In the genomic region with DNA sequence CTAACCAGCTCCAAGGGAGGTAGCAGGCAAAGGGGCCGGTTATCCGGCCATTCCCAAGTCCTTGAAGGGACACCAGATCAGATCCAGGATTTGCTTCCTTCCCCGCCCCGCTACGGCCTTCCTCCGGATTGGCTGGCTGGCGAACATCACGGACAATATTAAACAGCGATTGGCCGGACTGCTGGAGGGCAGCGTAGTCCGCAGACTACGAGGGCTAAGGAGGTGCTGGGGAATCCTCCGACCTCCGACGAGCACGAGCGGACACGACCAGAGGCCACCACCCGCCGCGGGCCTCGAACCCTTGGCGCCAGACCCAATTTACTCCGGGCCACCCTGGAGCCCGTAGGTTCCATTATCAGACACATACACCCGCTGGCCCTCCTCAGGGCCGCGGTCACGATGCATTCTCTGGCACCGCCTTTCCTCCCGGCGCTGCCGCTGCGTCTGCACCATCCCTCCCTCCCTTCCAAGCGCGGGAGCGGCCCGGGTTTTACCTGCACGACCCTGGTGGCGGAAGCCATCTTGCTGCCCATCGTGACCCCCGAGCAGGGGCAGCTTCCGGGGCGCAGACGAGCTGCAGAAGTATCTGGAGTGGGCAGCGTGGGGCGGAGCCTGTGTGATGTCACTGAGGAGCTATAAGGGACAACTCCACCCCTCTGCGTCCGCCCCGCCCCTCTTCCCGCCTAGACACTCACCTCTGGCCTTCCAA, we compare ENCODE assay signal across 8 mouse cellular contexts. TPM values are rescaled to one million over a fixed set of nuclear protein-coding genes. Genes with fewer than 3 reads are reported as not detected.
A peak's percentile ranks its signal among the peaks of the same experiment; 100 is the strongest.
DNase-seq lines count a peak whose midpoint lies in the region; ATAC-seq and TF ChIP-seq lines count a peak whose summit lies in the region.

A gene (minus strand): TSS at position 624 of the 709 bp plus-strand sequence.

- no peaks in the 10 kb centered on the region for H3K36me3 ChIP-seq in ES-E14 (ENCODE audit: control insufficient read depth, insufficient read depth, low read length, poor library complexity, severe bottlenecking)
- H3K36me3 ChIP-seq in forebrain, embryonic 16.5 days (ENCODE audit: control insufficient read depth, insufficient read depth), result no peaks in the 10 kb centered on the region
- H3K36me3 ChIP-seq in lung, embryonic 14.5 days (ENCODE audit: insufficient read depth), result no peaks in the 10 kb centered on the region
- 0 out of 2 replicates have a peak, but pooled peaks cover under 1% of the 10 kb centered on the region for H3K36me3 ChIP-seq in thymus, adult 2 months (ENCODE audit: control insufficient read depth, insufficient read depth, low read length)

- DNase-seq in ES-E14 (ENCODE audit: low read depth, low spot score), result peak; percentile 95
- DNase-seq in cerebellum, adult 11-12 months, result peak; percentile 98
- DNase-seq in heart, postnatal 36 days, result peak; percentile 91 to 92
- peak; percentile 86 to 92 for DNase-seq in layer of hippocampus, adult 2 months (ENCODE audit: low spot score in 2 of 2)
- peak; percentile 96 for DNase-seq in lung, embryonic 14.5 days
- DNase-seq in thymus, adult 2 months, result peak; percentile 95

- TF ChIP-seq POLR2A in olfactory bulb, adult 2 months (IDR thresholded peaks at IDR 0.05; ENCODE audit: insufficient read depth, low read depth, low read length), result peak; percentile 62; the same call in 1 of the 2 replicates
- peak; percentile 44; the same call in 1 of the 2 replicates for TF ChIP-seq POLR2A in thymus, adult 2 months (IDR thresholded peaks at IDR 0.05; ENCODE audit: control insufficient read depth, extremely low read depth, insufficient read depth, low read length, poor library complexity)

- peak within 1 kb of the TSS; percentile 78 to 90 for H3K4me3 ChIP-seq in ES-E14 (ENCODE audit: insufficient read depth in 1 of 2, low read depth in 1 of 2, low read length in 2 of 2, poor library complexity in 1 of 2, severe bottlenecking in 1 of 2)
- peak within 1 kb of the TSS; percentile 60 for H3K4me3 ChIP-seq in forebrain, embryonic 16.5 days (replicated peaks; ENCODE audit: low read length)
- peak within 1 kb of the TSS; percentile 73 for H3K4me3 ChIP-seq in layer of hippocampus, adult 2 months
- H3K4me3 ChIP-seq in lung, embryonic 14.5 days (ENCODE audit: low read depth, low read length), result peak within 1 kb of the TSS; percentile 82
- peak within 1 kb of the TSS; percentile 81 for H3K4me3 ChIP-seq in olfactory bulb, adult 2 months (ENCODE audit: insufficient read depth, low read depth, low read length)
- H3K4me3 ChIP-seq in thymus, adult 2 months (ENCODE audit: control insufficient read depth, insufficient read depth, low read length), result peak within 1 kb of the TSS; percentile 71

- H3K9me3 ChIP-seq in ES-E14 (ENCODE audit: control insufficient read depth, insufficient read depth, low read depth, low read length), result no peaks in the 10 kb centered on the region
- H3K9me3 ChIP-seq in forebrain, embryonic 16.5 days (ENCODE audit: control insufficient read depth, low read length), result no peaks in the 10 kb centered on the region
- no peaks in the 10 kb centered on the region for H3K9me3 ChIP-seq in lung, embryonic 14.5 days (ENCODE audit: low read depth, low read length)

- H3K4me2 ChIP-seq in forebrain, embryonic 16.5 days (ENCODE audit: low read length), result peak within 1 kb of the TSS; percentile 69
- peak within 1 kb of the TSS; percentile 63 for H3K4me2 ChIP-seq in lung, embryonic 14.5 days

- peak; percentile 23; the same call in 1 of the 2 replicates for TF ChIP-seq CTCF in layer of hippocampus, adult 2 months (conservative IDR thresholded peaks at IDR 0.05)
- TF ChIP-seq CTCF in lung, embryonic 14.5 days (IDR thresholded peaks at IDR 0.05; ENCODE audit: low read depth), result no peak
- no peak for TF ChIP-seq CTCF in olfactory bulb, adult 2 months (IDR thresholded peaks at IDR 0.05; ENCODE audit: insufficient read depth, low read depth, low read length)
- peak; percentile 53; the same call in 1 of the 2 replicates for TF ChIP-seq CTCF in thymus, adult 2 months (IDR thresholded peaks at IDR 0.05; ENCODE audit: borderline replicate concordance, control insufficient read depth, extremely low read depth, insufficient read depth, low read length, poor library complexity)

- peak; percentile 95 for ATAC-seq in forebrain, embryonic 16.5 days
- ATAC-seq in lung, embryonic 14.5 days (ENCODE audit: insufficient read depth), result peak; percentile 96

- in situ Hi-C loops in ES-E14 (cut with MboI; ENCODE audit: low sequenced_read_pairs in 2 of 2, unreplicated experiment in 2 of 2), result no loop called here

- H3K4me1 ChIP-seq in ES-E14 (ENCODE audit: control insufficient read depth in 2 of 2, insufficient read depth in 2 of 2, low read length in 2 of 2, poor library complexity in 1 of 2), result peaks cover 2 to 7% of the 10 kb centered on the region in 2 experiments; a peak in 1 of 4 replicates
- peaks cover 7% of the 10 kb centered on the region for H3K4me1 ChIP-seq in forebrain, embryonic 16.5 days (replicated peaks; ENCODE audit: control insufficient read depth, insufficient read depth, low read length)
- H3K4me1 ChIP-seq in lung, embryonic 14.5 days (ENCODE audit: insufficient read depth), result no peaks in the 10 kb centered on the region
- peaks cover 2% of the 10 kb centered on the region for H3K4me1 ChIP-seq in olfactory bulb, adult 2 months (ENCODE audit: control insufficient read depth, insufficient read depth, low read length)
- peaks cover 6% of the 10 kb centered on the region; the same call in 1 of the 2 replicates for H3K4me1 ChIP-seq in thymus, adult 2 months (replicated peaks; ENCODE audit: control insufficient read depth, insufficient read depth, low read length)

- intact Hi-C loops in heart, postnatal 36 days (cut with DNase I), result loop anchor here (1.0 to 2.0 kb wide), 2 partner anchors 13 to 31 kb away; a partner anchor contains a TSS

- H3K9ac ChIP-seq in ES-E14 (ENCODE audit: insufficient read depth, low read depth, low read length, poor library complexity, severe bottlenecking), result peak within 1 kb of the TSS; percentile 91
- peak within 1 kb of the TSS; percentile 70 for H3K9ac ChIP-seq in forebrain, embryonic 16.5 days (replicated peaks; ENCODE audit: low read depth, low read length)
- H3K9ac ChIP-seq in lung, embryonic 14.5 days, result peak within 1 kb of the TSS; percentile 76

- H3K27ac ChIP-seq in ES-E14 (ENCODE audit: insufficient read depth, low read depth, low read length, poor library complexity, severe bottlenecking), result peak within 1 kb of the TSS; percentile 78
- peak within 1 kb of the TSS; percentile 81 for H3K27ac ChIP-seq in forebrain, embryonic 16.5 days (ENCODE audit: low read length)
- peak within 1 kb of the TSS; percentile 100 for H3K27ac ChIP-seq in layer of hippocampus, adult 2 months
- H3K27ac ChIP-seq in lung, embryonic 14.5 days (ENCODE audit: low read depth), result peak within 1 kb of the TSS; percentile 97
- peak within 1 kb of the TSS; percentile 94 for H3K27ac ChIP-seq in olfactory bulb, adult 2 months (ENCODE audit: insufficient read depth, low read depth, low read length)
- no peak within 1 kb of the TSS for H3K27ac ChIP-seq in thymus, adult 2 months (ENCODE audit: control insufficient read depth, insufficient read depth, low read length)

- H3K27me3 ChIP-seq in forebrain, embryonic 16.5 days (replicated peaks; ENCODE audit: control insufficient read depth, insufficient read depth, low read length), result no peaks in the 10 kb centered on the region
- no peaks in the 10 kb centered on the region for H3K27me3 ChIP-seq in lung, embryonic 14.5 days (ENCODE audit: insufficient read depth, low read length)
- no peaks in the 10 kb centered on the region for H3K27me3 ChIP-seq in thymus, adult 2 months (ENCODE audit: control insufficient read depth, insufficient read depth, low read length)

- under 1% methylated on average over 52 of the region's 52 CpGs for WGBS in forebrain, embryonic 16.5 days
- WGBS in lung, embryonic 14.5 days, result under 1% methylated on average over 52 of the region's 52 CpGs
- under 1% methylated on average over 52 of the region's 52 CpGs for WGBS in olfactory bulb, adult 2 months
- WGBS in thymus, adult 2 months, result under 1% methylated on average over 52 of the region's 52 CpGs

TF ChIP-seq in ES-E14, 5 proteins besides CTCF, POLR2A, EP300 and RAD21:
- TF ChIP-seq ZNF384 (IDR thresholded peaks at IDR 0.05; ENCODE audit: low read depth, low read length) (no peak), ZC3H11A (IDR thresholded peaks at IDR 0.05; ENCODE audit: borderline replicate concordance, low read depth, low read length) (no peak), CHD2 (IDR thresholded peaks at IDR 0.05; ENCODE audit: low read depth, low read length) (no peak), MAFK (IDR thresholded peaks at IDR 0.05; ENCODE audit: insufficient read depth, low read depth, low read length) (peak; percentile 2; the same call in 1 of the 2 replicates), HCFC1 (IDR thresholded peaks at IDR 0.05; ENCODE audit: borderline replicate concordance, insufficient read depth, low read length) (0 out of 2 replicates have a peak, but pooled peaks have one; percentile 29)
TF ChIP-seq in ES-E14: peak in this region for 2.

RNA-seq across cellular contexts. Expression of the gene that starts here (rescaled TPM):
- 45.4 and 58.9 TPM in 2 replicates for total RNA-seq in ES-E14 (2012; rRNA removed)
- 112 and 119 TPM in 2 replicates for polyA plus RNA-seq in forebrain, embryonic 16.5 days (2015; fragmentation: Nextera tagmentation; extraction: Ambion mirVana)
- total RNA-seq in heart, postnatal 36 days (2021), result 100 to 1,000 TPM; 196 to 207 TPM
- total RNA-seq in layer of hippocampus, adult 2 months (2021), result 10 to 100 TPM; 51.1 to 56.0 TPM
- 166 and 178 TPM in 2 replicates for polyA plus RNA-seq in lung, embryonic 14.5 days (2014; fragmentation: Nextera tagmentation; extraction: Ambion mirVana)
- polyA plus RNA-seq in olfactory bulb, adult 2 months (2012; ENCODE audit: insufficient read depth, insufficient read length, low replicate concordance, missing spikeins), result not detected in 2 replicates
- polyA plus RNA-seq in thymus, adult 2 months (2012; rRNA removed), result 46.2 and 46.4 TPM in 2 replicates

Comparison
In these comparisons a context has a peak if more than half of its experiments do, and no peak if none do; other contexts are left out.
1. RNA of the gene that starts here (polyA plus RNA-seq): 166 to 178 TPM in lung, embryonic 14.5 days, 112 to 119 TPM in forebrain, embryonic 16.5 days and 46.2 to 46.4 TPM in thymus, adult 2 months; not detected in olfactory bulb, adult 2 months; every median in the first group is over 10 times any median in the second.
2. CTCF ChIP-seq: peak in layer of hippocampus, adult 2 months (single experiment) and thymus, adult 2 months (single experiment); none in lung, embryonic 14.5 days (single experiment) and olfactory bulb, adult 2 months (single experiment).
3. Peak in every context shown above with its lines, with median percentiles within 50 percentile points of each other: DNase-seq, H3K4me3 ChIP-seq and H3K9ac ChIP-seq.